Mouse (Mus musculus) MEL (cell line): ENCODE results near the gene Paxx.

Source experiments
- CHD2 ChIP-seq: IDR thresholded peaks from 2 replicates; pipeline ENCODE4 v1.6.1; 2011; ENCODE audit warnings: low read length, improper control_type of control experiment
- ELF1 ChIP-seq: IDR thresholded peaks from 2 replicates; pipeline ENCODE4 v1.6.1; 2014; ENCODE audit warnings: low read depth, mild to moderate bottlenecking, inconsistent platforms, low read length, improper control_type of control experiment, moderate library complexity
- EP300 ChIP-seq, 2 experiments: IDR thresholded peaks; 2 replicates each; pipeline ENCODE4 v1.6.1; 2011; ENCODE audit warnings: improper control_type of control experiment in 2 of 2, low read length in 2 of 2, low read depth in 1 of 2, mild to moderate bottlenecking in 1 of 2
- MAFK ChIP-seq: IDR thresholded peaks from 2 replicates; pipeline ENCODE4 v1.6.1; 2011; ENCODE audit warnings: low read depth, mild to moderate bottlenecking, low read length, improper control_type of control experiment, borderline replicate concordance
- MEF2A ChIP-seq: IDR thresholded peaks from 2 replicates; pipeline ENCODE4 v1.6.1; 2014; ENCODE audit warnings: low read depth, mild to moderate bottlenecking, inconsistent platforms, low read length, improper control_type of control experiment; ENCODE audit not compliant: poor library complexity, insufficient replicate concordance, severe bottlenecking; ENCODE audit errors: extremely low read depth
- MYC ChIP-seq: IDR thresholded peaks from 2 replicates; pipeline ENCODE4 v1.6.1; 2011; ENCODE audit warnings: low read depth, mild to moderate bottlenecking, low read length, improper control_type of control experiment, moderate library complexity
- POLR2A ChIP-seq, 2 experiments: IDR thresholded peaks; 2 replicates each; pipeline ENCODE4 v1.6.1; 2011 to 2012; ENCODE audit warnings: low read length in 2 of 2, mild to moderate bottlenecking in 2 of 2, control low read depth in 1 of 2, improper control_type of control experiment in 1 of 2, low read depth in 1 of 2, moderate library complexity in 1 of 2; ENCODE audit not compliant: control insufficient read depth in 1 of 2, insufficient read depth in 1 of 2, poor library complexity in 1 of 2
- RCOR1 ChIP-seq: IDR thresholded peaks from 2 replicates; pipeline ENCODE4 v1.6.1; 2012; ENCODE audit warnings: low read depth, mild to moderate bottlenecking, inconsistent platforms, low read length, improper control_type of control experiment
- SMC3 ChIP-seq: IDR thresholded peaks from 2 replicates; pipeline ENCODE4 v1.6.1; 2011; ENCODE audit warnings: low read depth, low read length, improper control_type of control experiment
- UBTF ChIP-seq: IDR thresholded peaks from 2 replicates; pipeline ENCODE4 v1.6.1; 2012; ENCODE audit warnings: low read depth, mild to moderate bottlenecking, inconsistent platforms, low read length, improper control_type of control experiment, moderate library complexity, borderline replicate concordance; ENCODE audit not compliant: insufficient read depth
- USF2 ChIP-seq, 2 experiments: IDR thresholded peaks; 2 replicates each; pipeline ENCODE4 v1.6.1; 2011 to 2012; ENCODE audit warnings: improper control_type of control experiment in 2 of 2, low read length in 2 of 2, borderline replicate concordance in 1 of 2, inconsistent platforms in 1 of 2, low read depth in 1 of 2, mild to moderate bottlenecking in 1 of 2; ENCODE audit not compliant: insufficient read depth in 1 of 2
- ZC3H11A ChIP-seq: IDR thresholded peaks from 2 replicates; pipeline ENCODE4 v1.6.1; 2012; ENCODE audit warnings: low read depth, mild to moderate bottlenecking, inconsistent platforms, low read length, improper control_type of control experiment
- ZKSCAN1 ChIP-seq: IDR thresholded peaks from 2 replicates; pipeline ENCODE4 v1.6.1; 2012; ENCODE audit warnings: low read depth, mild to moderate bottlenecking, inconsistent platforms, low read length, improper control_type of control experiment, moderate library complexity
- ZMIZ1 ChIP-seq: IDR thresholded peaks from 2 replicates; pipeline ENCODE4 v1.6.1; 2012; ENCODE audit warnings: low read depth, mild to moderate bottlenecking, inconsistent platforms, low read length, improper control_type of control experiment, moderate library complexity

GRCm38 (mm10) chr2:25431308-25431855 lies 29.5 kb downstream of the Paxx start:
- no peak for TF ChIP-seq ELF1
- no peak for TF ChIP-seq MEF2A
- no peak for TF ChIP-seq MAFK
- no peak for TF ChIP-seq MYC
- no peak for TF ChIP-seq ZKSCAN1
- TF ChIP-seq POLR2A (IDR thresholded peaks at IDR 0.05; ENCODE audit: control insufficient read depth in 1 of 2, insufficient read depth in 1 of 2, low read depth in 1 of 2, low read length in 2 of 2, poor library complexity in 1 of 2), result no peak
- no peak for TF ChIP-seq ZMIZ1
- TF ChIP-seq USF2 (IDR thresholded peaks at IDR 0.05; ENCODE audit: borderline replicate concordance in 1 of 2, insufficient read depth in 1 of 2, low read depth in 1 of 2, low read length in 2 of 2), result no peak
- no peak for TF ChIP-seq UBTF
- TF ChIP-seq ZC3H11A, result no peak
- no peak for TF ChIP-seq CHD2
- no peak for TF ChIP-seq SMC3
- TF ChIP-seq EP300 (IDR thresholded peaks at IDR 0.05; ENCODE audit: low read depth in 1 of 2, low read length in 2 of 2), result no peak
- no peak for TF ChIP-seq RCOR1
